Mouse (Mus musculus) forebrain, embryonic 13.5 days (tissue): ENCODE results near the gene Tor1aip2. TPM values are rescaled to one million over a fixed set of nuclear protein-coding genes. Genes with fewer than 3 reads are reported as not detected.

Experiments used
- polyA plus RNA-seq: library from polyadenylated mRNA; unstranded; fragments of >200 nt; fragmentation: Nextera tagmentation; extraction: Ambion mirVana; gene quantifications from 2 replicates; pipeline ENCODE4 v1.2.1, GENCODE M21; 2015

The Tor1aip2 gene
- polyA plus RNA-seq, 1 experiment from 2014 or later: 79.6 TPM

Other genes starting within 250 kb of the Tor1aip2 start
- gene Qsox1, start 222.5 kb upstream of the Tor1aip2 start, polyA plus RNA-seq: 16.7 and 17.4 TPM in 2 replicates
- 11.5 and 11.6 TPM in 2 replicates for gene Cep350, start 62.1 kb upstream of the Tor1aip2 start, polyA plus RNA-seq
- 34.7 and 37.1 TPM in 2 replicates for gene Tor1aip1, start 1.1 kb downstream of the Tor1aip2 start, polyA plus RNA-seq
- gene Fam163a, start 169.6 kb downstream of the Tor1aip2 start, polyA plus RNA-seq: 2.1 and 2.2 TPM in 2 replicates